Mouse (Mus musculus) granulocyte monocyte progenitor cell, adult 5-6 weeks (primary cell): Measurements from ENCODE around the gene Dph1. TPM values are rescaled to one million over a fixed set of nuclear protein-coding genes. Genes with fewer than 3 reads are reported as not detected.
"Not testable (repeated sequence)": the region's sequence is repeated elsewhere in the genome, so short reads cannot be mapped to it uniquely, and the experiment has no call there.

Experiments used
- ATAC-seq: replicated peaks from 2 replicates; pipeline ENCODE4 v1.8.0; 2016; ENCODE audit warnings: mild to moderate bottlenecking, moderate TSS enrichment, inconsistent platforms; ENCODE audit not compliant: poor library complexity, severe bottlenecking
- total RNA-seq, 2 experiments: library from RNA; stranded (forward) in 1 of 2; stranded (reverse) in 1 of 2; fragments of 200-712, 200-1000 nt in 1 of 2; fragments of >200 nt in 1 of 2; fragmentation: Nextera tagmentation in 1 of 2; gene quantifications; 2 replicates each; pipeline ENCODE4 v1.2.3; 2014 to 2017

Dph1 gene
- total RNA-seq, 2 experiments from 2014 or later: 7.6 to 10.6 TPM

- peak; percentile 98 for ATAC-seq
Measured at GRCm38 (mm10) chr11:75178672-75179208, 12.3 kb downstream of the Dph1 start, which contains the start of gene Ovca2. Ovca2 (minus strand) TSS chr11:75178835.

- ATAC-seq: no peak
Measured at GRCm38 (mm10) chr11:75178011-75178410, 13.0 kb downstream of the Dph1 start.

GRCm38 (mm10) chr11:75174574-75174973 lies 16.5 kb downstream of the Dph1 start:
- ATAC-seq: not testable (repeated sequence)

- no peak for ATAC-seq
Measured at GRCm38 (mm10) chr11:75173799-75174165, 17.3 kb downstream of the Dph1 start.

DNA sequence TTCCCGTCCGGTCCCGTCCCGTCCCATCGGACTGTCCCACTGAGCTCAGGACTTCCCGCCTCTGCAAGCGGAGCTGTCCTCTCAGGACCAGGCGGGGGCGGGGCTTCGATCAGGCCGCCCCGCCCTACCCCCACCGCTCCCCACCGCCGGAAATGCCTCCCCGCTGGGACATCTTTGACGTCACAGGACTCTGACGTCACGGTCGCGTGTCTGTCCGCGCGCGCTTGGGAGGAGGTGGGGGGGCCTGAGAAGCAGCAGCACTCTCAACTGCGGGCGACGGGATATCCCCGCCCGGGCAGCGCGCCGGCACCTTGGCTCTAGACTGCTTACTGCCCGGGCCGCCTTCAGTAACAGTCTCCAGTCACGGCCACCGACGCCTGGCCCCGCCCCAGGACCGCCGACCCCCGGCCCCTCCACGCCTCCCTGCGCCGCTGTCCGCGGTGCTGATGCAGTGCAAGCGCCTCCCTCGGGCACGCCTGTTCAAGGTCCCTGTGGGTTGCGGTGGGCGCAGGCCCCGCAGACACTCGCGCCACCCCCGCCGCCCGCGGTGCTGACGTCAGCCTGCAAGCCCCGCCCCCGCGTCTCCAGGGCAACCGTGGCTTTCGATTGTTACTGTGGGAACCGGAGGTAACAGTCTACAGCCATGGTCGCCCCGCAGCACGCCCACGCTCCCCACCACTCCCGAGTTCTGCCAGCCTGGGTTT lies 17.8 kb downstream of the Dph1 start:
- ATAC-seq: peak; percentile 73

DNA sequence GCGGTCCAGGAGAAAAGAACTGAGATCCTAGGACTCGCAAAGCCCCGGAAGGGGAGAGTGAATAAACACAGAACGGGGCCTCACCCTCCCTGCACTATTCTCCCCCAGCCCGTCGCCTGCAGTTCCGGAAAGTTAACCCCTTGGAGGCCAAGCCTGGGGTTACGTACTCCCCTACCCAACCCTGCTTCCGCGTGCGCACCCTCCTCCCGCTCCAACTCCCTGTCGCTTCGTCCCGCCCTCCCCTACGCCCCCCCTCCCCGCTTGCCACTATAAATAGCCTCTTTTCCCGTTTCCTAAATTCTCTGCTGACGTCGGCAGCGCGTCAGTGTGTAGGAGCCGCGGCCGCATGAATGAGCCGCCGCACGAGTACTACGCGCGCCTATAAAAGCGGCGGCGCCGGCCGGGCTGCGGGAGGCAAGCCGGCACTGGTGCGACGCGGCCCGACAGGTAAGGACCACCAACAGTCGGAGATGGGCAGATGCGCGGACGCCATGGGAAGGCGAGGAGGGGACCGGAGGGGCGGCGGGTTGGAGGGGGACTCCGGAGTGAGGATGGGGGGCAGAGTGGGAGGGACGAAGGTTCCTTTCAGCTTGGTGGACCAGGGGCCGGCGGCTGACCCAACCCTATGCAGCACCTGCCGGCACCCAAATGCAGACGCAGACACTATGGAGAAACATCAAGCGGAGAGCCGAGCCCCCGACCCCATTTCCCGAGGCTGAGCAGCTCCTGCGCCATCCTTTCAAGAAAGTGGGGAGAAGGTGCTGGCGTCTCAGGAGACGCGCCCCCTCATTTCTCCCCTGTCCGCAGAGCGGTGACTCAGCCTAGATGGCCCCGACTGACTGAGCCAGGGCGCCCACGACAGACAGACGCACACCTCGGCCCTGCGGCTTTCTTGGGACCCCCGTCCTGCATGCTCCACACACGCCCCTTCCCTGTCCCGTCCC lies 18.6 kb downstream of the Dph1 start:
- ATAC-seq: no peak

- ATAC-seq: no peak
Measured at GRCm38 (mm10) chr11:75171186-75171865, 19.7 kb downstream of the Dph1 start.

- peak; percentile 39 for ATAC-seq
Measured at GRCm38 (mm10) chr11:75170136-75170751, 20.8 kb downstream of the Dph1 start.

DNA sequence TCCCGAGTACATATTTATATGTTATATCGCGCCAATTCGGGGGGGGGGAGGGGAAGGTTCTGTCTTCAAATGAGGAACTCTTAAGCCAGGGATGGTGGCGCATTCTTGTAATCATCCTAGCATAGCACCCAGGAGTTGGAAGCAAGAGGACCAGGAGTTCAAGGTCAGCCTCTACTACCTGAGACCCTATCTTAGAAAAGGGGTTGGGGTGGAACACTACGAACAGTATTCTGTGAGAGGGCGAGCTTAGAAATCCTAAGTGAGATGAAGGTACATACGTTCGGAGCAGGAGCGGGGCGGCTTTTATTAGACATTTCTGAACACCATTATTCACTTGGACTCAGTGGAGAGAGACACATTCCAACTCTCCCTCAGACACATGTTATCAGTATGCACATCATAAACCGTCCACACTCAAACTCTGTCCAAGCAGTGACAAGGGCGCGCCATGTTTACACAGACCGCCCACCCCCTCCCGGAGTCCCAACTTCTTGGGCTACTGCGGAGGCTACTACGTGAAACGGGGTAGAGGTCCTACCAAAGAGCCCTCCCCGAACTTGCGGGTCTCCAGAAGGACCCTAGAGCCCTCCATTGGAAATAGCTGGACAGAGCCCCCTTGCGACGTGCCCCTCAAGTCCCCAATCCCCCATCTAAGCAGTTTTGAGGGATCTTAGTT lies 21.5 kb downstream of the Dph1 start, which contains the start of gene Hic1:
TSS of gene Hic1 (minus strand) at position 115 of the 676 bp plus-strand sequence.
- ATAC-seq: no peak

GRCm38 (mm10) chr11:75168590-75169361 lies 22.3 kb downstream of the Dph1 start:
- ATAC-seq: peak; percentile 13; the same call in 1 of the 2 replicates

DNA sequence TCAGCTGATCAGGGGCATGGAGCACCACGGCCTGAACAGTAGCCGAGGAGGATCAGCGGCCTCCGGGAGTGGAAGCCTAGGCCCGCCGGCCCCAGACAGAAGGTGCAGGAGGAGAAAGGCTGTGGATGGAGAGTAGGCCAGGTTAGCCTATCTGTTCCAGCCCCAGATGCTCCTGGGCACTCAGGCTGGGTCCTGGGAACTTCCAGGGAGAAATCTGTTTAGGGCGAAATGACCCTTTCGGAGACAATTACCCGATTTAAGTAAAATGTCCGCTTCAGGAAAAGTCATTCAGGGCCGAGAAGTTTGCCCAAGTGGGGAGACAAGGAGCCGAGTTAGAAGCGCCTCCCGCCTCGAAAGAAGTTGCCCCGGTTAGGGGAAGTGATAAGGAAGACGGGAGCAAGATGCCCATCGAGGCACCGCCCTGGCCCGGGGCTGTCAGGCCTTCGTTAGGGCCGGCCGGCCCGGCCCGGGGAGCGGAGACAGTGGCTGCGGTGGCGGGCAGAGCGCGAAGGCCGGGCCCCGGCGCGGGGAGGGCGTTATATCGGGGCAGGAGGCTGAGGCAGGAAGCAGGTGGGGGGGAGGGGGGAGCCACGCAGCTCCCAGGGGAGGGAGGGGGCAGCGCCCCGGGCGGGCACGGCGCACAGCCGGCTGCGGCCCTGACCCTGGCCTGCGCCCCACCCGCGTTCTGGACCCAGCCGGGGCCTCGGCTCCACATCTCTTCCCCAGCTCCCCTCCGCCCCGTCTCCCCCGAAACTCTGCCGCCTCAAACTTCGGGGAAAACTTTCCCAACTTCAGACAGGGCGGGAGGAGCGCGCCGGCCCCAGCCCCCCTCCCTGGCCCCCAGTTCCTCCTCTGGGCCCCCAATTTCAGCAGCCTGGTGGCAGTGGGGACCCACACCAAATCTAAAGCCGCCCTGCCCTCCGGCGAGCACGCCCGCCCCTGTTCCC lies 23.1 kb downstream of the Dph1 start:
- no peak for ATAC-seq

DNA sequence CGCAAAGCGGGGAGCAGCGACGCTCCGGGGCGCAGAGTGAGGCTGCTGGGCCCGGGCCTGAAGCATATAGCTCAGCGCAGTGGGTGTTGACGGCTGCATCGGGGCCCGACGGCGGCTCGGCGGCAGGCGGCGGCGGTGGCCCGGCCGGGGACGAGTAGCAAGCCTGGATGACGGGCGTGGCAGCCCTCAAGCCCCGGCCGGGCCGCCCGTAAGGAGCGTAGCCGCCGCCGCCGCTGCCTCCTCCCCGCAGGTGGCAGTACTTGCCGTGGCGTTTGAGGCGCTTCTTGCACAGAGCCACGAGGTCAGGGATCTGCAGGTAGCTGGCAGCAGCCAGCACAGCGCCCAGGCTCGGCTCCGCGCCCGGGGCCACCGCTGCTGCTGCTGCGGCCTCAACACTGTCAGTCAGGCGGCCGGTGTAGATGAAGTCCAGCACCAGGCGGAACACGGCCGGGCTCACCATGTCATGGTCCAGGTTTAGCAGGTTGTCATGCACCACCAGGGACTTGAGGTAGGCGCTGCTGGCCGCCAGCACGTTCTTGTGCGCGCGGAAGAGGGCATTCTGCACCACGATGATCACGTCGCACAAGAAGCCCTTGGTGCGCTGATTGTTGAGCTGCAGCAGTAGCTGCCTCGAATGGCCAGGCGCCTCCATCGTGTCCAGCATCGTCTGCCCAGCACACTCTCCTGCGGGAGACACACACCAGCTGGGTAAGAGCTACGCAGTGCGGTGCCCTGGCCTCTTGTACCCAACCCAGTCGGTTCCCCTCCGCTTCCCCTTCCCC lies 24.0 kb downstream of the Dph1 start:
- ATAC-seq: no peak

DNA sequence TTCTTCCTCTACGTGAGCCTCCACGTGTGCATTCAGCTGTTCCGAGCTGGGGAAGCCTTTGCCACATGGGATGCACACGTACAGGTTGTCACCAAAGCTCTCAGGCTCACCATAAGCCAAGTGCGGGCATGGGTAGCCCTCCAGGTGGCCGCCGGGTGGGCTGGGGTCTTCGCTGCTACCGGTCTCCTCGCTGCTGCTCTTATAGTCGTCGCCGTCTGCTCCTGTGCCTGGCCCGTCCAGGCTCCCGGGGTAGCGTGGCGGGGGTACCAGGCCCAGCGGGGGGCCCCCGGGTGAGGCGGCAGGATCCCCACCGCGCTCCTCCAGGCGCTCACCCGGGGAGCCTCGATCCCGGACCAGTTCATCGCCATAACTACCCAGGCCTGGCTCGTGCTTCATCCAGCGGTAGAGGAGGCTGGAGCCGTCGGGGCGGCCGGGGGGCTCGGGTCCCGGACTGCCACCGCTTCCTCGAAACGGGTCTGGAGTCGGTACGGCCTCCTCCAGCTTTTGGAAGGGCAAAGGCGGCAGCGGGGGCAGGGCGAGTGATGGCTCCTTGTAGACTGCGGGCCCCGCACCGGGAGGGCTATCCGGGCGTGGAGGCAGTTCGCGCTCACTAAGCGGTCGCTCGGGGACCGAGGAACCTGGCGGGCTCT lies 24.7 kb downstream of the Dph1 start:
- ATAC-seq: no peak

DNA sequence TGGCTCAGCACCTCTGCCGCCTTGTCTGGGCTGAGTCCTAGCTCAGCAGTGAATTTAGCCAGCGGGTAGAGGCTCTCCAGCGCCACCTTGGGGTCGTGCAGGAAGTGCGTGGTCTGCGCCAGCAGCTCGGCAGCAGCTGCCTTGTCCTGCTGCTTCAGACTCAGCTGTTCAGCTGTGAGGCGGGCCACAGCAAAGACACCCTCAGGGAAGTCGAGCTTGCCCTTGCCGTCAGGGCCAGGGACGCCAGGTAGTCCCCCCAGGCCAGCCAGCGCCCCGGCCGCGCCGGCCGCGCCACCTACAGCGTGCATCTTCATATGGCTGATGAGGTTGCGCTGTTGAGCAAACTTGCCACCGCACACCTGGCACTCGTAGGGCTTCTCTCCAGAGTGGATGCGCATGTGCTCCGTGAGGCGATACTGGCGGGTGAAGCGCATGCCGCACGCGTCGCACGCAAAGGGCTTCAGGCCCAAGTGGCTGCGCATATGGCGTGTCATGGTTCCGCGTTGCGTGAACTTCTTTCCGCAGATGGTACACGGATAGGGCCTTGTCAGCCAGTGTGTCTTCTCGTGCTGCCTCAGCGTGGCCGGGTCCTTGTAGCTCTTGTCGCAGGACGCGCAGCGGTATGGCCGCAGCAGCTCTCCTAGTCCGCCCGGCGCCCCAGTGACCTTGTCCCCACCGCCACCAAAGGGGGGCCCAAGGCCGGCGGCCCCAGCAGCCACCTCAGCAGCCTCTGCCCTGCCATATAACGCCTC lies 25.4 kb downstream of the Dph1 start:
- ATAC-seq: peak; percentile 50

DNA sequence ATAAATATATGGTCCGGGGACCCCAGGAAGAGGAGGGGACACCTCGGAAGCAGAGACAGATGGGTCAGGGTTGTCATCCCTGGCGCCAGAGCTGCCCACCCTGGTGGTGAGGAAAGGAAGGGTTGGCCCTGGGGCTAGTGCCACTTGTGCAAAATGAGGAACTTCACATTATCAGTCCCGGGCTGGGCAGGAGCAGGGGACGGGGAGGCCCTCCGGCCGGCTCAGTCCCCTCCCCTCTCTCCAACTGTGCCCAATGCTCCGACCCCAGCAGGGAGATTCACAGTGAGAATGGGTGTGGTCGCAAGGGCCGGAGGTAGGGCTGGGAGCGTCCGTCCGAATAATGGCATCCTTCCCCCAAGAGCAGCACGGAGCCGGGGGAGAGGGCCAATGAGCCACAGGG lies 26.3 kb downstream of the Dph1 start:
- peak; percentile 69 for ATAC-seq

GRCm38 (mm10) chr11:75164051-75164450 lies 27.0 kb downstream of the Dph1 start:
- no peak for ATAC-seq
